Mouse (Mus musculus) thymus, adult 2 months (tissue): ENCODE measurements at regions not wholly inside any gene's neighbourhood (a gene's known extent, or its start where the extent isn't known, plus 50 kb on each side); places are given as distances from the start of the nearest gene placed in this dataset.

Source experiments
- CTCF ChIP-seq: fragments of 200-500 bp; IDR thresholded peaks from 2 replicates; pipeline ENCODE4 v1.5.1; 2012; ENCODE audit warnings: mild to moderate bottlenecking, control low read depth, low read length, moderate library complexity, borderline replicate concordance; ENCODE audit not compliant: control insufficient read depth, poor library complexity, insufficient read depth; ENCODE audit errors: extremely low read depth
- POLR2A ChIP-seq: fragments of 200-500 bp; IDR thresholded peaks from 2 replicates; pipeline ENCODE4 v1.6.1; 2012; ENCODE audit warnings: mild to moderate bottlenecking, low read length, control low read depth, moderate library complexity; ENCODE audit not compliant: control insufficient read depth, poor library complexity, insufficient read depth; ENCODE audit errors: extremely low read depth

DNA sequence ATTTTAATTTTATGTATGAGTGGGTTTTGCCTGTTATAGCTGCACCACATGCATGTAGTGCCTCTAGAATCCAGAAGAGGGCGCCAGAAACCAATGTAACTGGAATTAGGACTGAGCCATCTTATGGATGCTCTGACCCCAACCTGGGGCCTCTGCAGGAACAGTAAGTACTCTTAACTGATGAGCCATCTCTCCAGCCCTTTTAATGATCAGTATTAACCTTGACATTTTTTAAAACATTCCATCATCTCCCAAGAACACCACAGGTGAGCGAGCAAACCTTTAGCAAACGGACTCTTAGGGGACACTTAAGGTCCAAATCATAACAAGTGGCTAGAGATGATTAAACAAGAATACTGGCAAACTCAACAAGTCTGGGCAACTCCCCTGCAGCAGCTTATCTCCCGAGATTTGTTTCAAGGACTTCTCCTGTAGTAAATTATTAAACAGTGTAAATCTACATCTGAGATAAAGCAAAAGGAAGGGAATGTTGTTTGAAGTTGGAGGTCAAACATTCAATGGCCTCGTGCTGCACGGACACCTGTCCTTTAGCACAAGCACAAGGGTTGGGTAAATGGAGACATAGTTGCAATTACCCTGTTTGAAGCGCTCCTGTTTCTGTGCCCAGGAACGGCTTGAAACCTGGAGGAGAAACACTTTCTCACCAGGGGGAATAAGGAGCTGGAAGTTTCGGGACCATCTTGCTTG, 75.9 kb upstream of the Cpsf6 start:
- TF ChIP-seq CTCF (no peak), POLR2A (no peak)
